Mouse (Mus musculus): ENCODE measurements at regions not wholly inside any gene's neighbourhood (a gene's known extent, or its start where the extent isn't known, plus 50 kb on each side); places are given as distances from the start of the nearest gene placed in this dataset.

DNA sequence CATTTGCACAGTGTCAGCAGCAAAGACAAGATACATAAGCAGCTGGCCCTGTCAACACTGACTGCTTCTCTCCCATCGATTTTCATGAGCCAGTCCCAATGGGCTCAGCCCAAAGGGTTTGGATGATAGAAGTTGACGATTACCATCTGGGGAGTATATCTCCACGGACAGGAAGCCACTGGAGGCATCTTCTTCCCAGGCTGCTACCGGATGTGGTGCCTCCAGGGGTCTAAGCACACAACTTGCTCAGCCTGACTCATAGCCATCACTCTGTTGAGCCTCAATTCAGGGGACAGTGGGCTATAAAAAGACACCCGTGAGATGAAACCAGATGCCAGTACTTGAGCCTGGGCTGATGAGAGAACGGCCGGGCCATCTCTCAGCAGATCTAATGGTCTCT lies 71.1 kb upstream of the Hif1a start:
- Histone ChIP-seq H3K4me1 (ENCODE audit: control insufficient read depth, insufficient read depth, low read length) (no peaks in the 10 kb centered on the region), H3K27ac (ENCODE audit: insufficient read depth, low read depth, low read length) (no peak overlapping the region), H3K4me3 (ENCODE audit: insufficient read depth, low read depth, low read length) (no peak overlapping the region)
- 85% methylated on average over 7 of the region's 7 CpGs for WGBS
- TF ChIP-seq POLR2A (IDR thresholded peaks at IDR 0.05; ENCODE audit: insufficient read depth, low read depth, low read length) (no peak), CTCF (IDR thresholded peaks at IDR 0.05; ENCODE audit: insufficient read depth, low read depth, low read length) (no peak)

DNA sequence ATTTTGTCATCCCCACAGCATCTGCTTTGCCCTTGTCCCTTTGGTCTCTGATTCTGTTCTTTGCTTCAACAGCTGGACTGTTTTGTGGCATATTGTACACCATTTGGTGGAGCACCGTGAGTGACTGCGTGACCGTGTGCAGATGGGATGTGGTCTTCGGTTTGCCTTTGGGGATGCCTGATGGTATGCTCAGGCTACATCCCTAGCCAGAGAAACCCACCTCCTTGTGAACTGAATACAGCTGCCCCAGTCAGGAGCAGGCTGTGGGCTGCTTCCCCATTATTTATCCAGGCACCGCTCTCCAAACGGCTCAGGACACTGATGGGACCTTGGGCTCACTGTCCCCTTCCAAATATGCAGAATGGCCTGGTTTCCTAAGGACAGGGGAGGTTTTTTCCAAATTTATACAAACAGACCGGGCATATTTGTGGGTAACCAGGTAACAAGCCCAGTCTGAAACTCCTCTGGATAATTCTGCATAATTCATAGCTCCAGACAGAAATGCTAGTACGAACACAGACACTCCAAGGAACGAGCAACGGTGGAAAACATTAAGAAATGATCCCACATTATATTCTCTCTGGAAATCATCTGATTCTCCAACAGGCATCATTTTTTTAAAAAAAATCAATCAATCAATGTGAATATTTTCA lies 70.5 kb upstream of the Hif1a start:
- 81% methylated on average over 10 of the region's 10 CpGs for WGBS
- no peak for TF ChIP-seq POLR2A (IDR thresholded peaks at IDR 0.05; ENCODE audit: insufficient read depth, low read depth, low read length)
- no peak for TF ChIP-seq CTCF (IDR thresholded peaks at IDR 0.05; ENCODE audit: insufficient read depth, low read depth, low read length)
- no peak overlapping the region for H3K27ac ChIP-seq (ENCODE audit: insufficient read depth, low read depth, low read length)
- no peaks in the 10 kb centered on the region for H3K4me1 ChIP-seq (ENCODE audit: control insufficient read depth, insufficient read depth, low read length)
- no peak overlapping the region for H3K4me3 ChIP-seq (ENCODE audit: insufficient read depth, low read depth, low read length)

DNA sequence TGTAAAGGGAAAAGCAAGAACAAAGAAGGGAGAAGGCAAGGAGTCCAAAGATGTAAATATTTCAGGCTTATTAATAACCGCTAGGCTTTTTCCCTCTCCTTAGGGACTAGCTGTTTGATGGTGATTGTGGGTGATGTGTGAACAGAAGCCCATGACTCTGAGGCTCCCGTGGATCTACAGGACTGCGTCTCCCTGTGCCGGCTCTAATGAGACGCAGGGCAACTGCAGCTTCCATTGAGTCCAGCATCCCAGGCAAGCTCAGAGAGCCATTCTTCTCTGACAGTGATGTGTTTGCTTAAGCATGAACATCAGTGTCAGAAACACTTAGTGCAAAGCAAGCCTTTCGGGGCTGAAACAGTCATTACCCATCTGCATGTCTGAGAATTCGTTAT lies 70.0 kb upstream of the Hif1a start:
- no peak overlapping the region for H3K4me3 ChIP-seq (ENCODE audit: insufficient read depth, low read depth, low read length)
- no peaks in the 10 kb centered on the region for H3K4me1 ChIP-seq (ENCODE audit: control insufficient read depth, insufficient read depth, low read length)
- WGBS: 60% methylated on average over 7 of the region's 7 CpGs
- no peak overlapping the region for H3K27ac ChIP-seq (ENCODE audit: insufficient read depth, low read depth, low read length)
- no peak for TF ChIP-seq POLR2A (IDR thresholded peaks at IDR 0.05; ENCODE audit: insufficient read depth, low read depth, low read length)
- TF ChIP-seq CTCF (IDR thresholded peaks at IDR 0.05; ENCODE audit: insufficient read depth, low read depth, low read length): no peak

DNA sequence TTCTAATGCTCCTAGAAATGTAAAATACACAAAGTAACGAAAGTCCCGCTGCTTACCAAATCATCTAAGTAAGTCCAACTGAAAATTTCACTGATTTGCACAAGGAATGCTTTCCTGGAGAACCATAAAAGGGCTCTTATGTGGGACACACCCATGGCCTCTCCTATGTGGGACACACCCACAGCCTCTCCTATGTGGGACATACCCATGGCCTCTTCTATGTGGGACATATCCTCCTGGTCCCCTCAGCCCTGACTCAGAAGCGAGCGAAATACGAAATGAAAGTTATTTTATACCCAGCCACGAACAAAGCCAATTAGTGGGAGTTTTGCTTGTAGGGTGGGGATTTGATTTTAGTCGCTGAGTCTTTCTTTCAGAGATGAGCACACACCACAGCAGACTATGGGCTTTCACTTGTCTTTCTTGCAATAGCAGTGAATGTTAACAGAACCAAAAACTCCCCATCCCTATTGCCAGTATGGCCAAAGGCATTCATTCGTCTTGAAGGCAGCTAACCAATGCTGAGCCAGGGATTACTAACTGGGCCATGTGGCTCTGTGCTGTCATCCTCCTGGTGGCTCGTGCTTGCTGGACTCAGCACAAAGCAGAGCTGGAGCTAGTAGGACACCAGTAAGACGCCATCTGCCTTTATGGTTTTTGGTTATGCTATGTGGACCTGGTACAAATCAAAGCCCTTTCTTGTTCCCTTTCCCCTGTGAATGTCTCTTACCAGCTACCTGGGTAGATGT lies 69.4 kb upstream of the Hif1a start:
- Histone ChIP-seq H3K4me1 (ENCODE audit: control insufficient read depth, insufficient read depth, low read length) (no peaks in the 10 kb centered on the region), H3K27ac (ENCODE audit: insufficient read depth, low read depth, low read length) (no peak overlapping the region), H3K4me3 (ENCODE audit: insufficient read depth, low read depth, low read length) (no peak overlapping the region)
- WGBS: 84% methylated on average over 10 of the region's 10 CpGs
- TF ChIP-seq CTCF (IDR thresholded peaks at IDR 0.05; ENCODE audit: insufficient read depth, low read depth, low read length) (no peak), POLR2A (IDR thresholded peaks at IDR 0.05; ENCODE audit: insufficient read depth, low read depth, low read length) (no peak)

DNA sequence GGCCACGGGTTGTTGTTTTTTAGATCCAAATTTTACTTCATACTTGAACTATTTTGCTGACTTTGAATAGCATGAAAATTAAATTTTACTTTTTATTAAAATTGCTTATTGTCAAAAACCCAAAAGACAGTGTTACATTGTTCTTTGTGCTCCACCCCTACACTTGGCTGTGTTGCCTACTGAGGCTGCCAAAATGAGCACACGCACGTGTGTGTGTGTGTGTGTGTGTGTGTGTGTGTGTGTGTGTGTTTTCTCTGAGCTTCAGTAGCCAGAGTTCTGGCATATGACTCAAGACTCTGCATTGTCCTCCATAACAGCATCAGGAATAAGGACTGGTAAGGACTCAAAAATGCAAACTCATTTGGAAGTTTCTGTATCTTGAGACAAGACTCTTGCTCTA lies 68.4 kb upstream of the Hif1a start:
- no peak for TF ChIP-seq POLR2A (IDR thresholded peaks at IDR 0.05; ENCODE audit: insufficient read depth, low read depth, low read length)
- TF ChIP-seq CTCF (IDR thresholded peaks at IDR 0.05; ENCODE audit: insufficient read depth, low read depth, low read length): no peak
- H3K27ac ChIP-seq (ENCODE audit: insufficient read depth, low read depth, low read length): no peak overlapping the region
- no peak overlapping the region for H3K4me3 ChIP-seq (ENCODE audit: insufficient read depth, low read depth, low read length)
- 53% methylated on average over 3 of the region's 3 CpGs for WGBS
- H3K4me1 ChIP-seq (ENCODE audit: control insufficient read depth, insufficient read depth, low read length): no peaks in the 10 kb centered on the region

DNA sequence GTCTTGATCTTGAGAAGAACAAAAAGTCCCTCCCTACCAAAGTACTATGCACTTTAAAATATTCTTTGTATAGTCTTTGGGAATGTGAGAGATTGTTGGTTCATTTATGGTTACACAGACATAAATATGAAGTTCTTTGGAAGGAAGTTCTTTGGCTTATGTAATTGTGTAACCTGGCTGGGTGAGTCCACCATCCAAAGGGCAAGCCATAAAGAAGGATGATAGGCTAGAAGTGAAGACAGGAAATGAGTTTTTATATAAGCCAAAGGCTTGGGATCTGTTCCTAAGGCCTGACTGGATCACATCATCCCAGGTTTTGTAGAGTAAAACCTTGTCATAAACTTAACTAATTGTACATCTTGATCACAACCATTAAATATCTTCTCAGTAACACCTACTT lies 65.0 kb upstream of the Hif1a start:
- TF ChIP-seq CTCF (IDR thresholded peaks at IDR 0.05; ENCODE audit: insufficient read depth, low read depth, low read length): no peak
- TF ChIP-seq POLR2A (IDR thresholded peaks at IDR 0.05; ENCODE audit: insufficient read depth, low read depth, low read length): no peak
- H3K4me1 ChIP-seq (ENCODE audit: control insufficient read depth, insufficient read depth, low read length): no peaks in the 10 kb centered on the region
- H3K27ac ChIP-seq (ENCODE audit: insufficient read depth, low read depth, low read length): no peak overlapping the region
- no peak overlapping the region for H3K4me3 ChIP-seq (ENCODE audit: insufficient read depth, low read depth, low read length)

DNA sequence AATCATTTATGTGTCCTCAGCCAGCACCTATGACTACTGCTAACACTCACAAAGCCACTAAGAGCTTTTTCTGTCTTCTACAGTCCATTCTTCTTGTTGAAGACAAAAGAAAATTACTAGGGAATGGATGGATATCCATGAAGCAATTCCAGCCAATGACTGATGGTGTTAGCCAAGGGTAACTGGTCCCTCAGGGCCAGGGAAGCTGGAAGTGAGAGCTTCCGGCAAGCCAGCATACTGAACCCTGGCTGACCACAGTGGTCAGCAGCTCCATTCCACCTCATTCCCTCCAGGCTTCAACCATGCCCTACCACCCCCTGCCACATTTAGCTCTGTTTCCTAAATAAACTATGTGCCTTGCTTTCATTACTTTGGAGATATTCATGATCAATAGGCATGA lies 64.1 kb upstream of the Hif1a start:
- TF ChIP-seq POLR2A (IDR thresholded peaks at IDR 0.05; ENCODE audit: insufficient read depth, low read depth, low read length): no peak
- no peak overlapping the region for H3K4me3 ChIP-seq (ENCODE audit: insufficient read depth, low read depth, low read length)
- H3K27ac ChIP-seq (ENCODE audit: insufficient read depth, low read depth, low read length): no peak overlapping the region
- WGBS: 100% methylated on average over 1 of the region's 1 CpGs
- H3K4me1 ChIP-seq (ENCODE audit: control insufficient read depth, insufficient read depth, low read length): no peaks in the 10 kb centered on the region

DNA sequence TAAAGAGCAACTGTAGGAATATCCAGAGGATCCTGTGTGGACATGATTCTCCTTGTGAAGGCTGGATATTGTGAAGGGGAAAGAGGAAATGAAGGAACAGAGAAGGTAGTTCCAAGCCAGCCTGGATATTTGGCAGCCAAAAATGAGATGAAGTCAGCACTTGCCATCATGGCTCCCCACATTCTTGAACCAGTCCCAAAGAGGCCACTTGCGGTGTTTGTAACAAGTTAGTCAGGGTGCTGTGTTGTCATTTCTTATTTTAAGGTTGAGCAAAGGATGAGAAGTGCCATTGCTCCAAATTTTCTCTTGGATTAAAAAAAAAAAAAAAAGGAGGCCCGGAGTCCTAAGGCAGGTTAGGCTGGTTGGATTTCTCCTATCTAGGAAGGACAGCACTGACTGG lies 63.3 kb upstream of the Hif1a start:
- no peak overlapping the region for H3K27ac ChIP-seq (ENCODE audit: insufficient read depth, low read depth, low read length)
- no peaks in the 10 kb centered on the region for H3K4me1 ChIP-seq (ENCODE audit: control insufficient read depth, insufficient read depth, low read length)
- WGBS: 89% methylated on average over 2 of the region's 2 CpGs
- TF ChIP-seq CTCF (IDR thresholded peaks at IDR 0.05; ENCODE audit: insufficient read depth, low read depth, low read length) (no peak), POLR2A (IDR thresholded peaks at IDR 0.05; ENCODE audit: insufficient read depth, low read depth, low read length) (no peak)
- H3K4me3 ChIP-seq (ENCODE audit: insufficient read depth, low read depth, low read length): no peak overlapping the region

DNA sequence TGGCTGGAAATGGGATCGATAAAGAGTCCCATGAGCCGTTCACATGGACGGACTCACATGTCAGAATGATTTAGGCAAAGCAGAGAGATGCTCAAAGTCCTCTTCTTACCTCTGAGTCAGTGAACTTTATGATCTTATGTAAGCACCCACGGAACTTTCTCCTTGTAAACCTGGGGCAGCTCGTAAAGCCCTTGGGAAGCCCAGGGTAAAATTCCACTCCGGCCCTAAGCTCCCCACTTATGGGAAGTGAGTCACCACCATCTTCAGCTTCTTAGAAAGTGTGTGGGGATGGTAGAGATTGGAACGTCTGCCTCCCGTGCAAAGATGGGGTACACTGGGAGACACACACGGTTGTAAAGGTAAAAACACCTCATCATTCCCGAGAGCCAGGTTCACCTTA lies 62.8 kb upstream of the Hif1a start:
- TF ChIP-seq POLR2A (IDR thresholded peaks at IDR 0.05; ENCODE audit: insufficient read depth, low read depth, low read length): no peak

More for the DNA sequence above, 62.8 kb upstream of the Hif1a start:
- H3K4me3 ChIP-seq (ENCODE audit: insufficient read depth, low read depth, low read length): no peak overlapping the region
- no peaks in the 10 kb centered on the region for H3K4me1 ChIP-seq (ENCODE audit: control insufficient read depth, insufficient read depth, low read length)
- no peak overlapping the region for H3K27ac ChIP-seq (ENCODE audit: insufficient read depth, low read depth, low read length)
- WGBS: 94% methylated on average over 10 of the region's 10 CpGs

All from olfactory bulb, adult 2 months (tissue).